Mouse (Mus musculus): ENCODE results near the gene Top3b. TPM values are rescaled to one million over a fixed set of nuclear protein-coding genes. Genes with fewer than 3 reads are reported as not detected.
A peak's percentile ranks its signal among the peaks of the same experiment; 100 is the strongest.

Top3b gene
- polyA plus RNA-seq, 1 experiment = 103 TPM

DNA sequence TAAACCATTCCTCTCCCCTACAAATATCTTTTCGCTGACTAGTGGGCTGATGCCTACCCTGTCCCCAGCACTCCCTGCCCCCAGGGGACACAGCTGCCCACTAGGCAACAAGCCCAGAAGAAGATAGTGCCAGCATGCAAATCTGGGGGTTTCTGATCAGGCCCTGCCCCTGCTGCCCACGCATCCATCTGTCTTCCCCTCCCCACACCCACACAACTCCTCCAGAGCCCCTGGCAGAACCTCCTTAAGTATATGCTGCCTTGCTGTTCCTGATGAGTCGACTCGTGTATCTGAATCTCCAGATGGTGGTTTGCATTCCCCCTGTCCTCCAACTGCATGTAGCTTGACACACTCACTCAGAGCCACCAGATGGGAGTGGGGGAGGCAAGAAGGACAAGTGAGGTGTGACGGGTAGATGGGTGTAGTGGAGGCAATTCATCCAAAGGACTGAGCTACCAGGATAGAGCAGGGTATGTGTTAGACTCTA is 60.3 kb downstream of the Top3b start:
- DNase-seq (ENCODE audit: low read depth) = peak; percentile 80
- TF ChIP-seq POLR2A (IDR thresholded peaks at IDR 0.05; ENCODE audit: borderline replicate concordance, extremely low read depth, insufficient read depth, insufficient read length, poor library complexity, severe bottlenecking) = no peak
- no peak for TF ChIP-seq CTCF (IDR thresholded peaks at IDR 0.05; ENCODE audit: borderline replicate concordance, extremely low read depth, insufficient read depth, insufficient read length)

DNA sequence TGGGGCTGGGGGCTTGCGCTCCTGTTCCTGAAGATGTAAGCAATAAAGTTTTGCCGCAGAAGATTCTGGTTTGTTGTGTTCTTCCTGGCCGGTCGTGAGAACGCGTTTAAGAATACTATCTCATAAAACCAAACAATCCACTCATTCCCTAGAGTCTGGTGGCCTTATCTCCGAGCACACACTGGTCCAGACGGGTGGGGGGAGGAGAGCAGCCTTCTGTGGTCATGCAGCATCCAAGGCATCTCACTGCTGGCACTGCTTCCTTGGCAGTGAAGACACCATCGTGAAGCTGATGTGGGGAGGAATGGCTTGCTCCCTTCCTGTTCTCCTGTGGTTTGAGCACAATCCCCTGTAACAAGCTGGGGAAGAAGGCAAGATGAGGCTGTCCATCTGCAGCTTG is 69.0 kb downstream of the Top3b start:
- TF ChIP-seq CTCF (IDR thresholded peaks at IDR 0.05; ENCODE audit: borderline replicate concordance, extremely low read depth, insufficient read depth, insufficient read length) = no peak
- no peak for TF ChIP-seq POLR2A (IDR thresholded peaks at IDR 0.05; ENCODE audit: borderline replicate concordance, extremely low read depth, insufficient read depth, insufficient read length, poor library complexity, severe bottlenecking)
- DNase-seq (ENCODE audit: low read depth) = no peak

DNA sequence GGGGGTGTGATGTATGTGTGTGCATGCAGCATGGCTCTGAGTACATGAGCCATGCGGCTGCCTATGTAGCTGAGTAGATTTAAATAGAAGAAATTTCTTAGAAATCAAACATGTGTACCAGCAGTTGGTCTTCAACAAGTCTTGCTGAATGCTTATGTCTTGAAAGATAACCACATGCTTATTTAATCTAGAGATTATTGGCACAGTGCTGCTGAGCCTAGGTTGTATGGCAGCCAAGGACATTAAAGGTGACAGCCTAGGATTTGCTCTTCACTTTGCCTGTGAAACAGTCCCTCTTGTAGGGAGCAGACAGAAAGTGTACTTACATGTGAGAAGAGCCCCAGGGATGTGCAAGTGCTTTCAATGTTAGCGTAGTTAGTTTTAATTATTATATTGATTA is 70.5 kb downstream of the Top3b start:
- TF ChIP-seq CTCF (IDR thresholded peaks at IDR 0.05; ENCODE audit: borderline replicate concordance, extremely low read depth, insufficient read depth, insufficient read length) = no peak
- no peak for TF ChIP-seq POLR2A (IDR thresholded peaks at IDR 0.05; ENCODE audit: borderline replicate concordance, extremely low read depth, insufficient read depth, insufficient read length, poor library complexity, severe bottlenecking)
- DNase-seq (ENCODE audit: low read depth) = no peak

Other genes starting within 250 kb of the Top3b start
- gene Olfr19, start 194.3 kb upstream of the Top3b start, polyA plus RNA-seq (2012; rRNA removed) = 0.05 TPM in 1 of 2 replicates, not detected in the other
- gene Spag6l, start 41.3 kb upstream of the Top3b start, polyA plus RNA-seq (2012; rRNA removed) = 7.6 and 9.4 TPM in 2 replicates
- gene Igll1, start 6.8 kb upstream of the Top3b start, polyA plus RNA-seq (2012; rRNA removed) = 0.18 TPM in 1 of 2 replicates, not detected in the other
- 1.2 and 3.3 TPM in 2 replicates for gene Vpreb1, start 107 bp downstream of the Top3b start, polyA plus RNA-seq (2012; rRNA removed)
- gene Ppm1f, start 25.7 kb downstream of the Top3b start, polyA plus RNA-seq (2012; rRNA removed) = 28.0 and 31.7 TPM in 2 replicates
- gene Mapk1, start 112.6 kb downstream of the Top3b start, polyA plus RNA-seq (2012; rRNA removed) = 160 and 166 TPM in 2 replicates
- 74.8 and 97.9 TPM in 2 replicates for gene Ypel1, start 199.0 kb downstream of the Top3b start, polyA plus RNA-seq (2012; rRNA removed)
- 134 and 157 TPM in 2 replicates for gene Ppil2, start 240.5 kb downstream of the Top3b start, polyA plus RNA-seq (2012; rRNA removed)

All from brain, embryonic 14.5 days (tissue).